Mouse (Mus musculus): ENCODE measurements around the gene Pitpna. TPM values are rescaled to one million over a fixed set of nuclear protein-coding genes. Genes with fewer than 3 reads are reported as not detected.

The Pitpna gene
- total and polyA plus RNA-seq, 2 experiments from 2014 or later = 58.4 to 74.0 TPM

GRCm38 (mm10) chr11:75574378-75575123, 13.3 kb upstream of the Pitpna start:
- no peak for ATAC-seq (ENCODE audit: insufficient read depth, low read depth)
- TF ChIP-seq CTCF (IDR thresholded peaks at IDR 0.05; ENCODE audit: low read depth) (no peak), EP300 (IDR thresholded peaks at IDR 0.05; ENCODE audit: low read depth) (no peak)
- H3K27me3 ChIP-seq (ENCODE audit: control insufficient read depth, insufficient read depth, low read length) = peaks cover 13% of the 10 kb centered on the region; the same call in 1 of the 2 replicates

GRCm38 (mm10) chr11:75575560-75576123, 12.3 kb upstream of the Pitpna start:
- WGBS = 80% methylated on average over 9 of the region's 9 CpGs
- Histone ChIP-seq H3K27me3 (ENCODE audit: control insufficient read depth, insufficient read depth, low read length) (peaks cover 10% of the 10 kb centered on the region; the same call in 1 of the 2 replicates), H3K9ac (replicated peaks; ENCODE audit: low read depth, low read length) (no peak overlapping the region), H3K4me3 (ENCODE audit: low read depth, low read length) (no peak overlapping the region), H3K4me2 (ENCODE audit: low read depth, low read length) (no peak overlapping the region), H3K27ac (ENCODE audit: low read depth) (no peak overlapping the region), H3K36me3 (replicated peaks; ENCODE audit: control insufficient read depth, insufficient read depth, low read length) (no peaks in the 10 kb centered on the region), H3K9me3 (replicated peaks; ENCODE audit: control insufficient read depth, low read length) (no peaks in the 10 kb centered on the region), H3K4me1 (ENCODE audit: control insufficient read depth, insufficient read depth) (peaks cover 6% of the 10 kb centered on the region; the same call in 1 of the 2 replicates)
- no peak for DNase-seq (ENCODE audit: low spot score)
- TF ChIP-seq CTCF (IDR thresholded peaks at IDR 0.05; ENCODE audit: low read depth) = no peak
- ATAC-seq (ENCODE audit: insufficient read depth, low read depth) = no peak

More at GRCm38 (mm10) chr11:75574378-75575123, 13.3 kb upstream of the Pitpna start:
- H3K4me2 ChIP-seq (ENCODE audit: low read depth, low read length) = no peak overlapping the region
- no peaks in the 10 kb centered on the region for H3K36me3 ChIP-seq (replicated peaks; ENCODE audit: control insufficient read depth, insufficient read depth, low read length)
- no peak overlapping the region for H3K9ac ChIP-seq (replicated peaks; ENCODE audit: low read depth, low read length)
- WGBS = 81% methylated on average over 5 of the region's 5 CpGs
- H3K9me3 ChIP-seq (replicated peaks; ENCODE audit: control insufficient read depth, low read length) = no peaks in the 10 kb centered on the region
- H3K4me1 ChIP-seq (ENCODE audit: control insufficient read depth, insufficient read depth) = peaks cover 6% of the 10 kb centered on the region; the same call in 1 of the 2 replicates
- no peak for DNase-seq (ENCODE audit: low spot score)
- no peak overlapping the region for H3K27ac ChIP-seq (ENCODE audit: low read depth)
- H3K4me3 ChIP-seq (ENCODE audit: low read depth, low read length) = no peak overlapping the region

- H3K27me3 ChIP-seq (ENCODE audit: control insufficient read depth, insufficient read depth, low read length) = 0 out of 2 replicates have a peak, but pooled peaks cover 7% of the 10 kb centered on the region
- TF ChIP-seq CTCF (IDR thresholded peaks at IDR 0.05; ENCODE audit: low read depth) (no peak), EP300 (IDR thresholded peaks at IDR 0.05; ENCODE audit: low read depth) (no peak)
- no peak overlapping the region for H3K27ac ChIP-seq (ENCODE audit: low read depth)
- DNase-seq (ENCODE audit: low spot score) (no peak), ATAC-seq (ENCODE audit: insufficient read depth, low read depth) (no peak)
- no peak overlapping the region for H3K4me3 ChIP-seq (ENCODE audit: low read depth, low read length)
- no peaks in the 10 kb centered on the region for H3K9me3 ChIP-seq (replicated peaks; ENCODE audit: control insufficient read depth, low read length)
- no peaks in the 10 kb centered on the region for H3K36me3 ChIP-seq (replicated peaks; ENCODE audit: control insufficient read depth, insufficient read depth, low read length)
- WGBS = 77% methylated on average over 5 of the region's 5 CpGs
- no peak overlapping the region for H3K9ac ChIP-seq (replicated peaks; ENCODE audit: low read depth, low read length)
- H3K4me2 ChIP-seq (ENCODE audit: low read depth, low read length) = no peak overlapping the region
- H3K4me1 ChIP-seq (ENCODE audit: control insufficient read depth, insufficient read depth) = no peaks in the 10 kb centered on the region
Observed at GRCm38 (mm10) chr11:75578609-75579008, 9.3 kb upstream of the Pitpna start.

- no peak for ATAC-seq (ENCODE audit: insufficient read depth, low read depth)
- H3K27ac ChIP-seq (ENCODE audit: low read depth) = no peak overlapping the region
- WGBS = 90% methylated on average over 7 of the region's 7 CpGs
Observed at GRCm38 (mm10) chr11:75581495-75582149, 6.3 kb upstream of the Pitpna start.

GRCm38 (mm10) chr11:75583521-75583920, 4.4 kb upstream of the Pitpna start:
- Histone ChIP-seq H3K4me2 (ENCODE audit: low read depth, low read length) (no peak overlapping the region), H3K9ac (replicated peaks; ENCODE audit: low read depth, low read length) (no peak overlapping the region), H3K36me3 (replicated peaks; ENCODE audit: control insufficient read depth, insufficient read depth, low read length) (no peaks in the 10 kb centered on the region), H3K4me3 (ENCODE audit: low read depth, low read length) (no peak overlapping the region), H3K9me3 (replicated peaks; ENCODE audit: control insufficient read depth, low read length) (no peaks in the 10 kb centered on the region), H3K27me3 (ENCODE audit: control insufficient read depth, insufficient read depth, low read length) (no peaks in the 10 kb centered on the region), H3K4me1 (ENCODE audit: control insufficient read depth, insufficient read depth) (0 out of 2 replicates have a peak, but pooled peaks cover under 1% of the 10 kb centered on the region), H3K27ac (ENCODE audit: low read depth) (no peak overlapping the region)
- TF ChIP-seq CTCF (IDR thresholded peaks at IDR 0.05; ENCODE audit: low read depth) = no peak
- no peak for TF ChIP-seq EP300 (IDR thresholded peaks at IDR 0.05; ENCODE audit: low read depth)
- no peak for DNase-seq (ENCODE audit: low spot score)
- 64% methylated on average over 2 of the region's 2 CpGs for WGBS
- no peak for ATAC-seq (ENCODE audit: insufficient read depth, low read depth)

More at GRCm38 (mm10) chr11:75581495-75582149, 6.3 kb upstream of the Pitpna start:
- TF ChIP-seq EP300 (IDR thresholded peaks at IDR 0.05; ENCODE audit: low read depth) (no peak), CTCF (IDR thresholded peaks at IDR 0.05; ENCODE audit: low read depth) (no peak)
- no peak overlapping the region for H3K9ac ChIP-seq (replicated peaks; ENCODE audit: low read depth, low read length)
- no peaks in the 10 kb centered on the region for H3K27me3 ChIP-seq (ENCODE audit: control insufficient read depth, insufficient read depth, low read length)
- no peak overlapping the region for H3K4me3 ChIP-seq (ENCODE audit: low read depth, low read length)
- H3K9me3 ChIP-seq (replicated peaks; ENCODE audit: control insufficient read depth, low read length) = no peaks in the 10 kb centered on the region
- no peak for DNase-seq (ENCODE audit: low spot score)
- no peaks in the 10 kb centered on the region for H3K36me3 ChIP-seq (replicated peaks; ENCODE audit: control insufficient read depth, insufficient read depth, low read length)
- no peak overlapping the region for H3K4me2 ChIP-seq (ENCODE audit: low read depth, low read length)
- H3K4me1 ChIP-seq (ENCODE audit: control insufficient read depth, insufficient read depth) = no peaks in the 10 kb centered on the region

Measured in heart, postnatal 0 days (tissue).